Mouse (Mus musculus) mouse embryonic stem cell (cell line): Measurements from ENCODE around the gene Mboat2.

ENCODE experiments used
- in situ Hi-C, 2 experiments: fragments of 300-500 bp; cut with MboI; formaldehyde crosslinking; loops; 1 replicate in 1 of 2; 3 replicates in 1 of 2; pipeline ENCODE4 v1.14.3; 2019 to 2020; ENCODE audit warnings: low sequenced_read_pairs in 2 of 2, low pct_unique_long_range_greater_than_20kb in 1 of 2, mixed read lengths in 1 of 2; ENCODE audit not compliant: unreplicated experiment in 1 of 2

Mboat2 gene

GRCm38 (mm10) chr12:24890158-24890557 is 59.5 kb downstream of the Mboat2 start:
- in situ Hi-C loops: no loop called here

GRCm38 (mm10) chr12:24890684-24891459 is 60.2 kb downstream of the Mboat2 start:
- in situ Hi-C loops: no loop called here

GRCm38 (mm10) chr12:24892536-24892935 is 61.9 kb downstream of the Mboat2 start:
- in situ Hi-C loops: no loop called here

- in situ Hi-C loops: no loop called here
These were observed 63.2 kb downstream of the Mboat2 start for GRCm38 (mm10) chr12:24893777-24894468.

- in situ Hi-C loops: no loop called here
These were observed 64.7 kb downstream of the Mboat2 start for GRCm38 (mm10) chr12:24895352-24895751.

- in situ Hi-C loops: no loop called here
These were observed 66.7 kb downstream of the Mboat2 start for GRCm38 (mm10) chr12:24897354-24897753.

- in situ Hi-C loops: no loop called here
These were observed 67.5 kb downstream of the Mboat2 start for GRCm38 (mm10) chr12:24898226-24898625.

- in situ Hi-C loops: no loop called here
These were observed 69.0 kb downstream of the Mboat2 start for GRCm38 (mm10) chr12:24899636-24900035.

GRCm38 (mm10) chr12:24902736-24903135 is 72.1 kb downstream of the Mboat2 start:
- in situ Hi-C loops: no loop called here

- in situ Hi-C loops: no loop called here
These were observed 77.2 kb downstream of the Mboat2 start for GRCm38 (mm10) chr12:24907894-24908293.

- in situ Hi-C loops: no loop called here
These were observed 79.0 kb downstream of the Mboat2 start for GRCm38 (mm10) chr12:24909679-24910078.

- in situ Hi-C loops: no loop called here
These were observed 81.5 kb downstream of the Mboat2 start for GRCm38 (mm10) chr12:24912174-24912573.

- in situ Hi-C loops: no loop called here
These were observed 82.2 kb downstream of the Mboat2 start for GRCm38 (mm10) chr12:24912876-24913275.

GRCm38 (mm10) chr12:24918575-24919262 is 88.0 kb downstream of the Mboat2 start:
- in situ Hi-C loops: no loop called here

GRCm38 (mm10) chr12:24920861-24921260 is 90.2 kb downstream of the Mboat2 start:
- in situ Hi-C loops: no loop called here

- in situ Hi-C loops: no loop called here
These were observed 93.3 kb downstream of the Mboat2 start for GRCm38 (mm10) chr12:24924003-24924402.

- in situ Hi-C loops: no loop called here
These were observed 94.6 kb downstream of the Mboat2 start for GRCm38 (mm10) chr12:24925276-24925675.

GRCm38 (mm10) chr12:24925684-24926083 is 95.0 kb downstream of the Mboat2 start:
- in situ Hi-C loops: no loop called here

- in situ Hi-C loops: no loop called here
These were observed 97.5 kb downstream of the Mboat2 start for GRCm38 (mm10) chr12:24928051-24928748.
